Mouse (Mus musculus): ENCODE results near the gene Cnbd2.

GRCm38 (mm10) chr2:156295601-156296063, 16.5 kb upstream of the Cnbd2 start:
- no peak for TF ChIP-seq CTCF (IDR thresholded peaks at IDR 0.05; ENCODE audit: low read depth, low read length)
- no peak for TF ChIP-seq POLR2A (IDR thresholded peaks at IDR 0.05; ENCODE audit: borderline replicate concordance, low read depth, low read length)

All from bone marrow macrophage, adult 2 months (primary cell).